Mouse (Mus musculus) heart, postnatal 0 days (tissue): ENCODE measurements around the gene Pip5k1b.

ENCODE experiments used
- CTCF ChIP-seq: IDR thresholded peaks from 2 replicates; pipeline ENCODE4 v1.5.1; 2016; ENCODE audit warnings: antibody characterized with exemption, control low read depth, low read depth
- EP300 ChIP-seq: IDR thresholded peaks from 2 replicates; pipeline ENCODE4 v1.6.1; 2016; ENCODE audit warnings: antibody characterized with exemption, low read depth

GRCm38 (mm10) chr19:24432447-24432846, 123.2 kb downstream of the Pip5k1b start:
- no peak for TF ChIP-seq EP300
- TF ChIP-seq CTCF: no peak
